Mouse (Mus musculus) embryonic stem cell, embryonic (primary cell): ENCODE results near the gene Hsd17b3.

Source experiments
- CTCF ChIA-PET, 4 experiments: fragments of 300-600 bp in 2 of 4; fragments of 350-600 bp in 2 of 4; sonication (Branson Sonifier 250); formaldehyde crosslinking; loops; one replicate each; lab custom pipeline; 2022; ENCODE audit warnings: inconsistent platforms in 2 of 4; lab: Charles Lee
- POLR2A ChIA-PET, 4 experiments: fragments of 300-600 bp in 2 of 4; fragments of 350-600 bp in 2 of 4; sonication (Branson Sonifier 250); formaldehyde crosslinking; loops; one replicate each; lab custom pipeline; 2022; ENCODE audit warnings: antibody characterized with exemption in 4 of 4, inconsistent platforms in 1 of 4; lab: Charles Lee

Gene Hsd17b3

GRCm38 (mm10) chr13:64011157-64011556, 77.9 kb downstream of the Hsd17b3 start:
- CTCF ChIA-PET: no interaction called here

More at GRCm38 (mm10) chr13:64011157-64011556, 77.9 kb downstream of the Hsd17b3 start:
- POLR2A ChIA-PET: interaction anchor here in 3 of 4 experiments (0.5 to 2.3 kb wide), 5 partner anchors 31 to 197 kb away, joined by 3 to 7 read pairs (median 4); no protein-coding TSS in a partner anchor
